Comparison of ENCODE assay signal across 36 mouse cellular contexts in the genomic region with DNA sequence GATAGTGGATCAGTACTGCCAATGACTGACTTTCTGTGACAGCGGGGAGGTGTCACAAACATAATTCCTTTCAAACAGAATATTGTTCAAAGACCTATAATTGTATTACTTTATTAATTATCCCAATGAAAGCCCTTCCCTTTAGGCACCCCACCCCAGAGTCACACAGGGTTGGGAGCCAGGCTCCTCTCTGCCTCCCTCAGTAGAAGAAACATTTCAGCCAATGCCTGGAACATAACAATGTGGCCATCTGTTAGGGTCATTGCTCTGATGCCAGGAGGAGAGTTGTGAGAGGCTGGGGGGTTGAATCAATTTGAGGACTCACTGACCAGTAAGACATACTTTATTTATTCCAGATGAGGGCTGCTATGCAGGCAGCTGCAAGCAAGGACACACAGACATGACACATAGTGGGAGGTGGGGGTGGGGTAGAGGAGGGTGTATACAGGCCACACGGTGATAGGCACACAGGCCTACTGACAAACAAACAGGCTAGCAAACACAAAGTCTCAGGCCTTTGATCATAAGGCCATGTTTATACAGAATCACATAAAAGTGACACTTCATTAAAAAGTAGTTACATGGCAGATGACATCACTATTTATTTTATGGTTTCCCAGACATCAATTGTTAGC. TPM values are rescaled to one million over a fixed set of nuclear protein-coding genes. Genes with fewer than 3 reads are reported as not detected.
DNase-seq lines count a peak whose midpoint lies in the region; ATAC-seq lines count a peak whose summit lies in the region.
"Had no signal": no experiment of that assay in that cellular context is flagged by ENCODE, and none has a peak within 500 bp of the region (broad histone marks: within the 10 kb centered on the region; RNA-seq: fewer than 3 reads in every experiment).

No protein-coding gene starts in this region.

- DNase-seq in hindbrain, embryonic 10.5 days (ENCODE audit: low spot score), result peak; percentile 4
- DNase-seq in lung, postnatal 25 days (ENCODE audit: low spot score), result no peak
- peak; percentile 14 for DNase-seq in neural tube, embryonic 10.5 days (ENCODE audit: extremely low spot score, low spot score)
- peak; percentile 11 for DNase-seq in mesoderm, embryonic 11.5 days (ENCODE audit: low read depth, low spot score)
- no peak for DNase-seq in heart, postnatal 36 days
- DNase-seq: adrenal gland, adult 2 months; adrenal gland, postnatal 14 days; cerebellum, adult 11 months; cerebellum, adult 2 months; cerebellum, adult 9-11 months; cerebellum, postnatal 25 days; forebrain, postnatal 0 days; gastrocnemius, adult 2 months; gastrocnemius, postnatal 14 days; heart, adult 11 months had no signal

- H3K4me2 ChIP-seq in hindbrain, embryonic 13.5 days, result no peak overlapping the region
- H3K4me2 ChIP-seq in lung, embryonic 15.5 days, result no peak overlapping the region
- no peak overlapping the region for H3K4me2 ChIP-seq in neural tube, embryonic 15.5 days
- H3K4me2 ChIP-seq: embryonic facial prominence, embryonic 15.5 days; heart, embryonic 11.5 days; hindbrain, embryonic 12.5 days had no signal

- no peak for ATAC-seq in hindbrain, embryonic 13.5 days (ENCODE audit: low FRiP score)
- ATAC-seq in lung, embryonic 15.5 days (ENCODE audit: borderline replicate concordance, extremely low read depth, low FRiP score, low TSS enrichment), result peak; percentile 88
- ATAC-seq in neural tube, embryonic 15.5 days (ENCODE audit: low FRiP score), result no peak
- ATAC-seq: CD4-positive, CD25-positive, alpha-beta regulatory T cell, adult 4 months; forebrain, embryonic 14.5 days; forebrain, postnatal 0 days; hindbrain, postnatal 0 days; inflammation-experienced regulatory T-cells, adult 6 months had no signal

- H3K27ac ChIP-seq in hindbrain, embryonic 10.5 days, result no peak overlapping the region
- no peak overlapping the region for H3K27ac ChIP-seq in hindbrain, embryonic 13.5 days
- H3K27ac ChIP-seq in lung, embryonic 15.5 days, result no peak overlapping the region
- no peak overlapping the region for H3K27ac ChIP-seq in neural tube, embryonic 15.5 days (replicated peaks)
- H3K27ac ChIP-seq: embryonic facial prominence, embryonic 15.5 days; gastrocnemius, adult 2 months; hindbrain, embryonic 12.5 days; hindbrain, postnatal 0 days had no signal

- H3K4me1 ChIP-seq in hindbrain, embryonic 10.5 days (replicated peaks), result peaks cover 4% of the 10 kb centered on the region; the same call in 1 of the 2 replicates
- H3K4me1 ChIP-seq in hindbrain, embryonic 13.5 days (replicated peaks), result no peaks in the 10 kb centered on the region
- 0 out of 2 replicates have a peak, but pooled peaks cover 7% of the 10 kb centered on the region for H3K4me1 ChIP-seq in lung, embryonic 15.5 days
- no peaks in the 10 kb centered on the region for H3K4me1 ChIP-seq in neural tube, embryonic 15.5 days
- H3K4me1 ChIP-seq: embryonic facial prominence, embryonic 15.5 days; hindbrain, embryonic 12.5 days had no signal

- no peak overlapping the region for H3K4me3 ChIP-seq in hindbrain, embryonic 10.5 days
- no peak overlapping the region for H3K4me3 ChIP-seq in hindbrain, embryonic 13.5 days
- H3K4me3 ChIP-seq in lung, embryonic 15.5 days, result no peak overlapping the region
- no peak overlapping the region for H3K4me3 ChIP-seq in neural tube, embryonic 15.5 days (replicated peaks)
- H3K4me3 ChIP-seq: embryonic facial prominence, embryonic 15.5 days; gastrocnemius, adult 2 months; hindbrain, embryonic 12.5 days had no signal

- H3K9me3 ChIP-seq in hindbrain, embryonic 10.5 days, result no peaks in the 10 kb centered on the region
- no peaks in the 10 kb centered on the region for H3K9me3 ChIP-seq in hindbrain, embryonic 13.5 days
- no peaks in the 10 kb centered on the region for H3K9me3 ChIP-seq in lung, embryonic 15.5 days
- H3K9me3 ChIP-seq in neural tube, embryonic 15.5 days (replicated peaks), result no peaks in the 10 kb centered on the region
- H3K9me3 ChIP-seq: embryonic facial prominence, embryonic 15.5 days; hindbrain, embryonic 12.5 days had no signal

- H3K27me3 ChIP-seq in hindbrain, embryonic 10.5 days (ENCODE audit: insufficient read depth, poor library complexity, severe bottlenecking), result no peaks in the 10 kb centered on the region
- no peaks in the 10 kb centered on the region for H3K27me3 ChIP-seq in hindbrain, embryonic 13.5 days
- H3K27me3 ChIP-seq in lung, embryonic 15.5 days, result no peaks in the 10 kb centered on the region
- H3K27me3 ChIP-seq in neural tube, embryonic 15.5 days (replicated peaks), result no peaks in the 10 kb centered on the region
- H3K27me3 ChIP-seq: embryonic facial prominence, embryonic 15.5 days; hindbrain, embryonic 12.5 days had no signal

- 81% methylated on average over 2 of the region's 2 CpGs for WGBS in hindbrain, embryonic 10.5 days
- 80% methylated on average over 2 of the region's 2 CpGs for WGBS in hindbrain, embryonic 13.5 days
- WGBS in lung, embryonic 15.5 days, result 47% methylated on average over 2 of the region's 2 CpGs
- WGBS in neural tube, embryonic 15.5 days, result 88% methylated on average over 2 of the region's 2 CpGs

- H3K36me3 ChIP-seq in hindbrain, embryonic 10.5 days, result no peaks in the 10 kb centered on the region
- H3K36me3 ChIP-seq in hindbrain, embryonic 13.5 days, result no peaks in the 10 kb centered on the region
- no peaks in the 10 kb centered on the region for H3K36me3 ChIP-seq in lung, embryonic 15.5 days
- H3K36me3 ChIP-seq in neural tube, embryonic 15.5 days, result no peaks in the 10 kb centered on the region
- H3K36me3 ChIP-seq: embryonic facial prominence, embryonic 15.5 days; hindbrain, embryonic 12.5 days had no signal

- intact Hi-C loops in heart, postnatal 36 days (cut with DNase I), result no loop called here

- H3K9ac ChIP-seq in hindbrain, embryonic 13.5 days, result no peak overlapping the region
- H3K9ac ChIP-seq in lung, embryonic 15.5 days, result no peak overlapping the region
- H3K9ac ChIP-seq in neural tube, embryonic 15.5 days (replicated peaks), result no peak overlapping the region
- H3K9ac ChIP-seq: embryonic facial prominence, embryonic 15.5 days; forebrain, postnatal 0 days; hindbrain, embryonic 12.5 days had no signal

RNA-seq across cellular contexts. Expression of gene Tchhl1, which starts 13.5 kb away (rescaled TPM):
- not detected in 2 replicates for polyA plus RNA-seq in hindbrain, embryonic 10.5 days (2016; fragmentation: Nextera tagmentation; extraction: Ambion mirVana)
- not detected in 2 replicates for polyA plus RNA-seq in hindbrain, embryonic 13.5 days (2015; fragmentation: Nextera tagmentation; extraction: Ambion mirVana)
- polyA plus RNA-seq in lung, embryonic 15.5 days (2015; fragmentation: Nextera tagmentation; extraction: Ambion mirVana), result not detected in 2 replicates
- polyA plus RNA-seq in neural tube, embryonic 15.5 days (2015; fragmentation: Nextera tagmentation; extraction: Ambion mirVana), result not detected in 2 replicates
- not detected for total RNA-seq in heart, postnatal 36 days (2021)
- total RNA-seq: common myeloid progenitor, adult 5-6 weeks; forebrain, postnatal 0 days; gastrocnemius, adult 2 months; gastrocnemius, postnatal 14 days; gastrocnemius, postnatal 4 days; heart, adult 8-10 months; heart, postnatal 25 days; hindbrain, postnatal 0 days; MEL had no signal
- polyA plus RNA-seq: adrenal gland, adult 2 months; C2C12; CD4-positive, CD25-positive, alpha-beta regulatory T cell, adult 4 months; cerebellum, adult 2 months; embryonic facial prominence, embryonic 11.5 days; forebrain, embryonic 11.5 days; forebrain, embryonic 14.5 days; forebrain, postnatal 0 days; frontal cortex, adult 2 months; heart, embryonic 11.5 days; heart, embryonic 14.5 days; heart, postnatal 0 days; hindbrain, embryonic 12.5 days; hindbrain, postnatal 0 days; inflammation-experienced regulatory T-cells, adult 6 months had no signal

RNA-seq across cellular contexts. Expression of gene S100a11, which starts 38.2 kb away (rescaled TPM):
- polyA plus RNA-seq in hindbrain, embryonic 10.5 days (2016; fragmentation: Nextera tagmentation; extraction: Ambion mirVana), result 327 and 404 TPM in 2 replicates
- polyA plus RNA-seq in hindbrain, embryonic 13.5 days (2015; fragmentation: Nextera tagmentation; extraction: Ambion mirVana), result 225 and 247 TPM in 2 replicates
- 1,226 and 1,272 TPM in 2 replicates for polyA plus RNA-seq in lung, embryonic 15.5 days (2015; fragmentation: Nextera tagmentation; extraction: Ambion mirVana)
- 235 and 481 TPM in 2 replicates for polyA plus RNA-seq in neural tube, embryonic 15.5 days (2015; fragmentation: Nextera tagmentation; extraction: Ambion mirVana)
- total RNA-seq in heart, postnatal 36 days (2021), result 10 to 100 TPM; 75.4 to 89.0 TPM
- total RNA-seq: MEL had no signal

RNA-seq across cellular contexts. Expression of gene Tchh, which starts 40.0 kb away (rescaled TPM):
- 0.54 and 0.81 TPM in 2 replicates for polyA plus RNA-seq in hindbrain, embryonic 10.5 days (2016; fragmentation: Nextera tagmentation; extraction: Ambion mirVana)
- polyA plus RNA-seq in hindbrain, embryonic 13.5 days (2015; fragmentation: Nextera tagmentation; extraction: Ambion mirVana), result 0.95 and 1.2 TPM in 2 replicates
- 2.3 and 3.3 TPM in 2 replicates for polyA plus RNA-seq in lung, embryonic 15.5 days (2015; fragmentation: Nextera tagmentation; extraction: Ambion mirVana)
- polyA plus RNA-seq in neural tube, embryonic 15.5 days (2015; fragmentation: Nextera tagmentation; extraction: Ambion mirVana), result 1.3 and 1.6 TPM in 2 replicates
- total RNA-seq in heart, postnatal 36 days (2021), result under 1 TPM; 0.05 to 0.08 TPM
- total RNA-seq: common myeloid progenitor, adult 5-6 weeks; gastrocnemius, adult 2 months; MEL had no signal
- polyA plus RNA-seq: CD4-positive, CD25-positive, alpha-beta regulatory T cell, adult 4 months had no signal

Comparison
In these comparisons a context has a peak if more than half of its experiments do, and no peak if none do; other contexts are left out.
1. DNase-seq: peak in hindbrain, embryonic 10.5 days (single experiment), neural tube, embryonic 10.5 days (single experiment) and mesoderm, embryonic 11.5 days (single experiment); none in lung, postnatal 25 days (single experiment) and heart, postnatal 36 days (0 of 2).